Mouse (Mus musculus): ENCODE measurements around the gene Gdf1. TPM values are rescaled to one million over a fixed set of nuclear protein-coding genes. Genes with fewer than 3 reads are reported as not detected.
A peak's percentile ranks its signal among the peaks of the same experiment; 100 is the strongest.

The Gdf1 gene
- polyA plus RNA-seq, 1 experiment from 2014 or later, result 2.2 TPM

- WGBS, result 37% methylated on average over 2 of the region's 2 CpGs
- Histone ChIP-seq H3K9me3 (no peaks in the 10 kb centered on the region), H3K27me3 (replicated peaks) (no peaks in the 10 kb centered on the region), H3K4me2 (no peak overlapping the region), H3K9ac (no peak overlapping the region), H3K27ac (no peak overlapping the region), H3K4me1 (no peaks in the 10 kb centered on the region), H3K36me3 (peaks cover 70% of the 10 kb centered on the region), H3K4me3 (replicated peaks) (no peak overlapping the region)
- no peak for ATAC-seq (ENCODE audit: insufficient read depth, low FRiP score, low read depth)
These were observed 20.3 kb upstream of the Gdf1 start for GRCm38 (mm10) chr8:70309311-70309710.

- no peaks in the 10 kb centered on the region for H3K9me3 ChIP-seq
These were observed 16.2 kb upstream of the Gdf1 start for GRCm38 (mm10) chr8:70313399-70313798.

GRCm38 (mm10) chr8:70315624-70316510 lies 13.8 kb upstream of the Gdf1 start, which contains the start of gene Cers1:
Cers1 (plus strand) TSS chr8:70315775.
- peak within 1 kb of the TSS; percentile 21 for H3K27ac ChIP-seq
- H3K36me3 ChIP-seq, result peaks cover 24% of the 10 kb centered on the region; the same call in 1 of the 2 replicates

More at GRCm38 (mm10) chr8:70313399-70313798, 16.2 kb upstream of the Gdf1 start:
- Histone ChIP-seq H3K9ac (no peak overlapping the region), H3K4me2 (no peak overlapping the region), H3K27me3 (replicated peaks) (no peaks in the 10 kb centered on the region), H3K4me3 (replicated peaks) (no peak overlapping the region), H3K36me3 (peaks cover 38% of the 10 kb centered on the region), H3K4me1 (peaks cover 27% of the 10 kb centered on the region), H3K27ac (no peak overlapping the region)
- no peak for ATAC-seq (ENCODE audit: insufficient read depth, low FRiP score, low read depth)
- WGBS, result 89% methylated on average over 2 of the region's 2 CpGs

GRCm38 (mm10) chr8:70316511-70317504 lies 12.8 kb upstream of the Gdf1 start:
- Histone ChIP-seq H3K27me3 (replicated peaks) (no peaks in the 10 kb centered on the region), H3K4me3 (replicated peaks) (peak overlapping the region; percentile 59), H3K27ac (peak overlapping the region; percentile 9; the same call in 1 of the 2 replicates), H3K36me3 (peaks cover 15% of the 10 kb centered on the region; the same call in 1 of the 2 replicates), H3K4me2 (peak overlapping the region; percentile 75), H3K9me3 (no peaks in the 10 kb centered on the region), H3K9ac (no peak overlapping the region), H3K4me1 (peaks cover 27% of the 10 kb centered on the region)
- peak; percentile 71 for ATAC-seq (ENCODE audit: insufficient read depth, low FRiP score, low read depth)
- 19% methylated on average over 15 of the region's 15 CpGs for WGBS

More at GRCm38 (mm10) chr8:70315624-70316510, 13.8 kb upstream of the Gdf1 start, which contains the start of gene Cers1:
- peak within 1 kb of the TSS; percentile 75 for H3K4me2 ChIP-seq
- H3K9ac ChIP-seq, result peak within 1 kb of the TSS; percentile 14
- no peaks in the 10 kb centered on the region for H3K27me3 ChIP-seq (replicated peaks)
- H3K4me1 ChIP-seq, result peaks cover 27% of the 10 kb centered on the region
- 2% methylated on average over 65 of the region's 66 CpGs for WGBS
- H3K4me3 ChIP-seq (replicated peaks), result peak within 1 kb of the TSS; percentile 59
- no peaks in the 10 kb centered on the region for H3K9me3 ChIP-seq
- peak; percentile 61 for ATAC-seq (ENCODE audit: insufficient read depth, low FRiP score, low read depth)

GRCm38 (mm10) chr8:70317872-70318271 lies 11.7 kb upstream of the Gdf1 start:
- Histone ChIP-seq H3K4me2 (no peak overlapping the region), H3K4me3 (replicated peaks) (no peak overlapping the region), H3K9ac (no peak overlapping the region), H3K9me3 (no peaks in the 10 kb centered on the region), H3K27ac (no peak overlapping the region), H3K36me3 (0 out of 2 replicates have a peak, but pooled peaks cover 9% of the 10 kb centered on the region), H3K27me3 (replicated peaks) (no peaks in the 10 kb centered on the region), H3K4me1 (peaks cover 27% of the 10 kb centered on the region)
- ATAC-seq (ENCODE audit: insufficient read depth, low FRiP score, low read depth), result no peak
- WGBS, result 85% methylated on average over 5 of the region's 5 CpGs

DNA sequence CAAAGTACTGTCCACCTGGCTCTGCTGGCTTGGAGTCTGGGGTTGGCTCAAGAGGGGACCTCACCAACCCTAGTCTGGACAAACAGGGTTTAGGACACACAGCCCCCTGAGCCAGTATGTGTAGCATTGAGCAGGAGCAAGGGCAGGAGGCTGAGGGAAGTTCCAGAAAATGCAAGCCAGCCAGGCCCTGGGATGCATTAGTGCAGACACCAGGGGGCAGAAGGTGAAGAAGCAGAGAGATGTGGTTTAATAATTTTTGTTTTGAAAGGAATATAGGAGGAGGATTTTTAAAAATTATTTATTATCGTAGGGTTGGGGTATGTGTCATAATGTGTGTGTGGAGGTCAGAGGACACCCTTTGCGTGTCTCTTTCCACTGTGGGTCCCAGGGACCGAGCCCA lies 5.9 kb upstream of the Gdf1 start:
- no peak for ATAC-seq (ENCODE audit: insufficient read depth, low FRiP score, low read depth)
- Histone ChIP-seq H3K4me1 (no peaks in the 10 kb centered on the region), H3K9ac (no peak overlapping the region), H3K27ac (no peak overlapping the region), H3K4me2 (no peak overlapping the region), H3K27me3 (replicated peaks) (no peaks in the 10 kb centered on the region), H3K9me3 (no peaks in the 10 kb centered on the region), H3K4me3 (replicated peaks) (no peak overlapping the region), H3K36me3 (no peaks in the 10 kb centered on the region)
- 93% methylated on average over 3 of the region's 3 CpGs for WGBS

DNA sequence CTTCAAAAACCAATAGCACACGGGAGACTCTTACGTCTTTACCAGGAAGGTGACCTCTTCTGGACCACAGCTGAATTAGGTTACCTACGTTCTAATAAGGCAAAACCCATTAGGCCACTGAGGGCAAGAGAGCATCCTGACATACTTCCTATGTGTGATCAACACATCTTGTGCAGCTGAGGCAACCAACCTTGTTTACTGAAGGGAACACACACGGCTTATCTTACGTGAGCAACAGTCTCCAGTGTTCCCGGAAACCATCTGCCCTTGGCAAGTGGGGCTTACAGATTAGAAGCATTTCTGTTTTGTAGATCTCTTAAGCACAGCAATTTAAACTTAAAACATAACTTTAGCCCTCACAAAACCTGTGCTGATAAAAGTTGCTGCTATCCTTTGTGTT lies 2.1 kb upstream of the Gdf1 start:
- 89% methylated on average over 6 of the region's 6 CpGs for WGBS
- H3K4me2 ChIP-seq, result no peak overlapping the region
- H3K9me3 ChIP-seq, result no peaks in the 10 kb centered on the region
- no peak overlapping the region for H3K4me3 ChIP-seq (replicated peaks)
- no peaks in the 10 kb centered on the region; the same call in 1 of the 2 replicates for H3K4me1 ChIP-seq
- peaks cover 13% of the 10 kb centered on the region for H3K36me3 ChIP-seq
- no peak for ATAC-seq (ENCODE audit: insufficient read depth, low FRiP score, low read depth)
- no peak overlapping the region for H3K9ac ChIP-seq
- H3K27ac ChIP-seq, result no peak overlapping the region
- no peaks in the 10 kb centered on the region for H3K27me3 ChIP-seq (replicated peaks)

DNA sequence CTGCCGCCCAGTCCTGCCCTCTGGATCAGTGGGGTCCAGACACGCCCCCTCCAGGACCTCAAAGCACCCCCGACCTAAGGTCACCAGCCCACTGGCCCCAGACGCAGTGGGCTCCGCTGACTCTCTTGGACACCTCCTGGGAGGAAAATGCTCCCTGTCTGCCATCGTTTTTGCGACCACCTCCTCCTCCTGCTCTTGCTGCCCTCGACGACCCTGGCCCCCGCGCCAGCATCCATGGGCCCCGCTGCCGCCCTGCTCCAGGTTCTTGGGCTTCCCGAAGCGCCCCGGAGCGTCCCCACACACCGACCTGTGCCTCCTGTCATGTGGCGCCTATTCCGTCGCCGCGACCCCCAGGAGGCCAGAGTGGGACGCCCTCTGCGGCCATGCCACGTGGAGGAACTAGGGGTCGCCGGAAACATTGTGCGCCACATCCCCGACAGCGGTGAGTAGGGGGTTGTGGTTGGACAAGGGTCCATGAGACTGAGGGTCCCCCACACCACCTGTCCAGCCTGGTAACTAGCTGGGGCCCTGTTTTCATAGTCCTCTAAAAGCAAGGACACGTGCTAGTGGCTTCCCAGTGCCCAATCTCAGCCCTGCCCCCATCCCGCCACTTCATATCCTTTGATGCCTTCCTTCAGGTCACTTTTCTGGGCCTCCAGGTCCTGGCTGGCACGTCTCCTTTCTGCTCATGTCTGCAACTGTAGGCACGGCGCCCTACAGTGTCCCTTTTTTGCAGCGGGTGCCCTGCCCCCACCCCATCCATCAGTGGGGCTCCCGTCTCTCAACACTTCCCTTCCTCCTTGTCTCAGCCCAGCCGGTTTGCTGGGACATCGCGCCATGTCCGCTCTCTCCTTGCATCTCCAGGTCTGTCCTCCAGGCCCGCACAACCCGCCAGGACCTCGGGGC lies 471 bp downstream of the Gdf1 start:
- no peak overlapping the region for H3K4me3 ChIP-seq (replicated peaks)
- no peaks in the 10 kb centered on the region for H3K27me3 ChIP-seq (replicated peaks)
- peak overlapping the region; percentile 22 for H3K4me2 ChIP-seq
- 19% methylated on average over 45 of the region's 45 CpGs for WGBS
- peak; percentile 16; the same call in 1 of the 2 replicates for ATAC-seq (ENCODE audit: insufficient read depth, low FRiP score, low read depth)
- peaks cover 38% of the 10 kb centered on the region for H3K36me3 ChIP-seq
- H3K9ac ChIP-seq, result no peak overlapping the region
- H3K27ac ChIP-seq, result no peak overlapping the region
- no peaks in the 10 kb centered on the region; the same call in 1 of the 2 replicates for H3K4me1 ChIP-seq
- no peaks in the 10 kb centered on the region for H3K9me3 ChIP-seq

DNA sequence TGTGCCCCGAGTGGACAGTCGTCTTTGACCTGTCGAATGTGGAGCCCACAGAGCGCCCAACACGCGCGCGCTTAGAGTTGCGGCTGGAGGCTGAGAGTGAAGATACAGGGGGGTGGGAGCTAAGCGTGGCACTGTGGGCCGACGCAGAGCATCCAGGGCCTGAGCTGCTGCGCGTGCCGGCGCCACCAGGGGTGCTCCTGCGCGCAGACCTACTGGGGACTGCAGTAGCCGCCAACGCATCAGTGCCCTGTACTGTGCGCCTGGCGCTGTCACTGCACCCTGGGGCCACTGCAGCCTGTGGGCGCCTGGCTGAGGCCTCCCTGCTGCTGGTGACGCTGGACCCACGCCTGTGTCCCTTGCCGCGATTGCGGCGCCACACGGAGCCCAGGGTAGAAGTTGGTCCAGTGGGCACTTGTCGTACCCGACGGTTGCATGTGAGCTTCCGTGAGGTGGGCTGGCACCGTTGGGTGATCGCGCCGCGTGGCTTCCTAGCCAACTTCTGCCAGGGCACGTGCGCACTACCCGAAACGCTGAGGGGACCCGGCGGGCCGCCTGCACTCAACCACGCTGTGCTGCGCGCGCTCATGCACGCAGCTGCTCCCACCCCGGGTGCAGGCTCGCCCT lies 1.2 kb downstream of the Gdf1 start:
- WGBS, result 38% methylated on average over 53 of the region's 53 CpGs
- peak; percentile 61 for ATAC-seq (ENCODE audit: insufficient read depth, low FRiP score, low read depth)
- Histone ChIP-seq H3K4me1 (no peaks in the 10 kb centered on the region; the same call in 1 of the 2 replicates), H3K27ac (no peak overlapping the region), H3K27me3 (replicated peaks) (no peaks in the 10 kb centered on the region), H3K4me2 (peak overlapping the region; percentile 22), H3K4me3 (replicated peaks) (no peak overlapping the region), H3K9me3 (no peaks in the 10 kb centered on the region), H3K36me3 (peaks cover 45% of the 10 kb centered on the region), H3K9ac (no peak overlapping the region)

DNA sequence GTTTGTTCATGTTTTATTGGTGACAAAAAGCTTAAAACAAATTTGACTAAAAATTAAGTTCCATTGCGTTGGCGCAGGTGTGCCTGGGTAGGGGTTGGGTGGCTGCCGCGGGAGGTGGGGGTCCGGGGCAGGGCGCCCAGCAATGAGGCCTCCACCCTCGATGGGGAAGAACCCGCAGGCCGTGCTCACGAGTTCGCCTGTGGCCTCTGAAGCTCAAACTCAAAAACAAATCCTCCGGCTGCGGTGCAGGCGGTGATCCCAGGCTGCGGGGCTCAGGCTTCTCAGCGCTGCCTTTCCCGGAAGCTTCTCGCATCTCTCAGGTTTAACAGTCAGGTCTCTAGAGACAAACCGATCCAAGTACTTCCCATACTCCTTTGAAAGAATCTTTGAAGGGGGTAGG lies 1.9 kb downstream of the Gdf1 start:
- Histone ChIP-seq H3K4me3 (replicated peaks) (no peak overlapping the region), H3K27ac (no peak overlapping the region), H3K27me3 (replicated peaks) (no peaks in the 10 kb centered on the region), H3K4me1 (no peaks in the 10 kb centered on the region; the same call in 1 of the 2 replicates), H3K36me3 (peaks cover 52% of the 10 kb centered on the region), H3K4me2 (no peak overlapping the region), H3K9ac (no peak overlapping the region), H3K9me3 (no peaks in the 10 kb centered on the region)
- WGBS, result 77% methylated on average over 19 of the region's 19 CpGs
- ATAC-seq (ENCODE audit: insufficient read depth, low FRiP score, low read depth), result no peak
